Mouse (Mus musculus) liver, embryonic 12.5 days (tissue): ENCODE results near the gene Hs3st2. TPM values are rescaled to one million over a fixed set of nuclear protein-coding genes. Genes with fewer than 3 reads are reported as not detected.

ENCODE experiments used
- ATAC-seq: fragments of 200-750 bp; cut with Nextera tagmentation; 2 replicates; pipeline ENCODE4 v1.8.0; 2017; ENCODE audit warnings: moderate number of reproducible peaks, mild to moderate bottlenecking, moderate library complexity
- H3K27ac ChIP-seq: fragments of 300-500 bp; sonication (generic); 2 replicates; pipeline ENCODE4 v1.5.1; 2016; ENCODE audit warnings: mild to moderate bottlenecking
- H3K27me3 ChIP-seq: fragments of 300-500 bp; sonication (generic); replicated peaks from 2 replicates; pipeline ENCODE4 v1.6.1; 2016; ENCODE audit warnings: mild to moderate bottlenecking, moderate library complexity
- H3K36me3 ChIP-seq: fragments of 300-500 bp; sonication (generic); 2 replicates; pipeline ENCODE4 v1.6.1; 2016; ENCODE audit warnings: mild to moderate bottlenecking, moderate library complexity
- H3K4me1 ChIP-seq: fragments of 300-500 bp; sonication (generic); 2 replicates; pipeline ENCODE4 v1.6.1; 2016
- H3K4me2 ChIP-seq: fragments of 300-500 bp; sonication (generic); 2 replicates; pipeline ENCODE4 v1.6.1; 2016; ENCODE audit warnings: mild to moderate bottlenecking, moderate library complexity
- H3K4me3 ChIP-seq: fragments of 300-500 bp; sonication (generic); 2 replicates; pipeline ENCODE4 v1.5.1; 2016; ENCODE audit warnings: mild to moderate bottlenecking, moderate library complexity
- H3K9ac ChIP-seq: fragments of 300-500 bp; sonication (generic); 2 replicates; pipeline ENCODE4 v1.6.1; 2016; ENCODE audit warnings: mild to moderate bottlenecking, moderate library complexity
- H3K9me3 ChIP-seq: fragments of 300-500 bp; sonication (generic); replicated peaks from 2 replicates; pipeline ENCODE4 v1.6.1; 2016; ENCODE audit warnings: mild to moderate bottlenecking, moderate library complexity
- WGBS: fragments of 180-500 bp; shearing (Covaris S2); methylation state at CpG from one replicate; pipeline ENCODE4 v1.1.7; 2016; ENCODE audit not compliant: insufficient replicate concordance; 5-methylcytosine and 5-hydroxymethylcytosine counted together
- polyA plus RNA-seq: library from polyadenylated mRNA; unstranded; fragments of >200 nt; fragmentation: Nextera tagmentation; extraction: Ambion mirVana; gene quantifications from 2 replicates; pipeline ENCODE4 v1.2.1, GENCODE M21; 2016

The Hs3st2 gene
- polyA plus RNA-seq, 1 experiment from 2014 or later = 0.32 TPM

GRCm38 (mm10) chr7:121465111-121465510 lies 73.5 kb downstream of the Hs3st2 start:
- 69% methylated on average over 1 of the region's 1 CpGs for WGBS
- Histone ChIP-seq H3K27me3 (no peaks in the 10 kb centered on the region), H3K36me3 (no peaks in the 10 kb centered on the region), H3K4me3 (no peak overlapping the region), H3K4me2 (no peak overlapping the region), H3K9me3 (no peaks in the 10 kb centered on the region), H3K9ac (no peak overlapping the region), H3K27ac (no peak overlapping the region), H3K4me1 (no peaks in the 10 kb centered on the region)
- ATAC-seq = no peak

- Histone ChIP-seq H3K9ac (no peak overlapping the region), H3K9me3 (no peaks in the 10 kb centered on the region), H3K4me1 (no peaks in the 10 kb centered on the region), H3K27me3 (no peaks in the 10 kb centered on the region), H3K36me3 (no peaks in the 10 kb centered on the region), H3K4me2 (no peak overlapping the region), H3K4me3 (no peak overlapping the region), H3K27ac (no peak overlapping the region)
- no peak for ATAC-seq
- WGBS = 58% methylated on average over 5 of the region's 5 CpGs
Measured at GRCm38 (mm10) chr7:121466331-121466730, 74.7 kb downstream of the Hs3st2 start.

GRCm38 (mm10) chr7:121469435-121469834 lies 77.8 kb downstream of the Hs3st2 start:
- H3K4me2 ChIP-seq = no peak overlapping the region
- ATAC-seq = no peak
- H3K4me3 ChIP-seq = no peak overlapping the region
- H3K4me1 ChIP-seq = no peaks in the 10 kb centered on the region
- H3K27ac ChIP-seq = no peak overlapping the region
- WGBS = 37% methylated on average over 3 of the region's 3 CpGs
- H3K9ac ChIP-seq = no peak overlapping the region
- no peaks in the 10 kb centered on the region for H3K9me3 ChIP-seq
- H3K36me3 ChIP-seq = no peaks in the 10 kb centered on the region
- no peaks in the 10 kb centered on the region for H3K27me3 ChIP-seq

GRCm38 (mm10) chr7:121478302-121478701 lies 86.6 kb downstream of the Hs3st2 start:
- no peak for ATAC-seq
- Histone ChIP-seq H3K4me1 (no peaks in the 10 kb centered on the region), H3K27ac (no peak overlapping the region), H3K9ac (no peak overlapping the region), H3K9me3 (no peaks in the 10 kb centered on the region), H3K4me2 (no peak overlapping the region), H3K27me3 (no peaks in the 10 kb centered on the region), H3K36me3 (no peaks in the 10 kb centered on the region), H3K4me3 (no peak overlapping the region)
- 62% methylated on average over 8 of the region's 8 CpGs for WGBS

- no peak for ATAC-seq
- H3K36me3 ChIP-seq = no peaks in the 10 kb centered on the region
- no peaks in the 10 kb centered on the region for H3K27me3 ChIP-seq
- H3K4me1 ChIP-seq = no peaks in the 10 kb centered on the region
- H3K9ac ChIP-seq = no peak overlapping the region
- no peak overlapping the region for H3K4me2 ChIP-seq
- H3K9me3 ChIP-seq = no peaks in the 10 kb centered on the region
- 66% methylated on average over 4 of the region's 4 CpGs for WGBS
- H3K4me3 ChIP-seq = no peak overlapping the region
- H3K27ac ChIP-seq = no peak overlapping the region
Measured at GRCm38 (mm10) chr7:121480106-121480505, 88.4 kb downstream of the Hs3st2 start.

- Histone ChIP-seq H3K4me3 (no peak overlapping the region), H3K36me3 (no peaks in the 10 kb centered on the region), H3K4me2 (no peak overlapping the region), H3K9me3 (no peaks in the 10 kb centered on the region), H3K4me1 (no peaks in the 10 kb centered on the region), H3K27ac (no peak overlapping the region), H3K27me3 (no peaks in the 10 kb centered on the region), H3K9ac (no peak overlapping the region)
- no peak for ATAC-seq
- 52% methylated on average over 4 of the region's 4 CpGs for WGBS
Measured at GRCm38 (mm10) chr7:121484590-121484989, 92.9 kb downstream of the Hs3st2 start.

- no peak overlapping the region for H3K4me3 ChIP-seq
- no peak overlapping the region for H3K27ac ChIP-seq
- 62% methylated on average over 2 of the region's 2 CpGs for WGBS
- H3K9ac ChIP-seq = no peak overlapping the region
- no peaks in the 10 kb centered on the region for H3K36me3 ChIP-seq
- no peak overlapping the region for H3K4me2 ChIP-seq
- H3K27me3 ChIP-seq = no peaks in the 10 kb centered on the region
- no peaks in the 10 kb centered on the region for H3K4me1 ChIP-seq
- ATAC-seq = no peak
- no peaks in the 10 kb centered on the region for H3K9me3 ChIP-seq
Measured at GRCm38 (mm10) chr7:121485266-121485665, 93.6 kb downstream of the Hs3st2 start.

- Histone ChIP-seq H3K4me1 (no peaks in the 10 kb centered on the region), H3K9me3 (no peaks in the 10 kb centered on the region)
Measured at GRCm38 (mm10) chr7:121487291-121487690, 95.6 kb downstream of the Hs3st2 start.

GRCm38 (mm10) chr7:121489401-121489800 lies 97.7 kb downstream of the Hs3st2 start:
- WGBS = 67% methylated on average over 9 of the region's 9 CpGs
- no peak overlapping the region for H3K4me2 ChIP-seq
- H3K27ac ChIP-seq = no peak overlapping the region
- no peak overlapping the region for H3K4me3 ChIP-seq
- no peaks in the 10 kb centered on the region for H3K4me1 ChIP-seq
- no peaks in the 10 kb centered on the region for H3K27me3 ChIP-seq
- H3K36me3 ChIP-seq = no peaks in the 10 kb centered on the region
- H3K9ac ChIP-seq = no peak overlapping the region
- H3K9me3 ChIP-seq = no peaks in the 10 kb centered on the region
- ATAC-seq = no peak

More at GRCm38 (mm10) chr7:121487291-121487690, 95.6 kb downstream of the Hs3st2 start:
- H3K36me3 ChIP-seq = no peaks in the 10 kb centered on the region
- H3K27me3 ChIP-seq = no peaks in the 10 kb centered on the region
- no peak overlapping the region for H3K4me2 ChIP-seq
- H3K9ac ChIP-seq = no peak overlapping the region
- 40% methylated on average over 6 of the region's 6 CpGs for WGBS
- ATAC-seq = no peak
- H3K4me3 ChIP-seq = no peak overlapping the region
- no peak overlapping the region for H3K27ac ChIP-seq

GRCm38 (mm10) chr7:121491455-121492005 lies 99.9 kb downstream of the Hs3st2 start:
- no peaks in the 10 kb centered on the region for H3K27me3 ChIP-seq
- no peak for ATAC-seq

GRCm38 (mm10) chr7:121500516-121500915 lies 108.9 kb downstream of the Hs3st2 start:
- Histone ChIP-seq H3K4me1 (no peaks in the 10 kb centered on the region), H3K4me3 (no peak overlapping the region), H3K4me2 (no peak overlapping the region), H3K9ac (no peak overlapping the region), H3K36me3 (no peaks in the 10 kb centered on the region), H3K27me3 (no peaks in the 10 kb centered on the region), H3K27ac (no peak overlapping the region), H3K9me3 (no peaks in the 10 kb centered on the region)
- WGBS = 82% methylated on average over 17 of the region's 17 CpGs
- no peak for ATAC-seq

More at GRCm38 (mm10) chr7:121491455-121492005, 99.9 kb downstream of the Hs3st2 start:
- Histone ChIP-seq H3K36me3 (no peaks in the 10 kb centered on the region), H3K4me3 (no peak overlapping the region), H3K27ac (no peak overlapping the region), H3K9ac (no peak overlapping the region), H3K4me1 (no peaks in the 10 kb centered on the region), H3K4me2 (no peak overlapping the region), H3K9me3 (no peaks in the 10 kb centered on the region)
- WGBS = 70% methylated on average over 3 of the region's 3 CpGs

- Histone ChIP-seq H3K4me3 (no peak overlapping the region), H3K27ac (no peak overlapping the region), H3K36me3 (no peaks in the 10 kb centered on the region), H3K27me3 (no peaks in the 10 kb centered on the region), H3K4me1 (no peaks in the 10 kb centered on the region), H3K4me2 (no peak overlapping the region), H3K9ac (no peak overlapping the region), H3K9me3 (no peaks in the 10 kb centered on the region)
- WGBS = 73% methylated on average over 10 of the region's 10 CpGs
- ATAC-seq = no peak
Measured at GRCm38 (mm10) chr7:121501666-121502065, 110.0 kb downstream of the Hs3st2 start.

GRCm38 (mm10) chr7:121516727-121517126 lies 125.1 kb downstream of the Hs3st2 start:
- 19% methylated on average over 3 of the region's 3 CpGs for WGBS
- ATAC-seq = no peak

More at GRCm38 (mm10) chr7:121516727-121517126, 125.1 kb downstream of the Hs3st2 start:
- Histone ChIP-seq H3K4me1 (no peaks in the 10 kb centered on the region), H3K4me2 (no peak overlapping the region), H3K27ac (no peak overlapping the region), H3K4me3 (no peak overlapping the region), H3K36me3 (no peaks in the 10 kb centered on the region), H3K9ac (no peak overlapping the region), H3K9me3 (no peaks in the 10 kb centered on the region), H3K27me3 (no peaks in the 10 kb centered on the region)
